Mouse (Mus musculus) testis, adult 2 months (tissue): ENCODE measurements around the gene Xpo6. TPM values are rescaled to one million over a fixed set of nuclear protein-coding genes. Genes with fewer than 3 reads are reported as not detected.

Experiments used
- H3K27ac ChIP-seq: fragments of 200-500 bp; 2 replicates; pipeline ENCODE4 v1.5.1; 2012; ENCODE audit warnings: low read depth, low read length; ENCODE audit not compliant: control insufficient read depth, insufficient read depth
- H3K27me3 ChIP-seq: fragments of 200-500 bp; 2 replicates; pipeline ENCODE4 v1.6.1; 2012; ENCODE audit warnings: mild to moderate bottlenecking, low read length, moderate library complexity; ENCODE audit not compliant: control insufficient read depth, insufficient read depth
- H3K36me3 ChIP-seq: fragments of 200-500 bp; 2 replicates; pipeline ENCODE4 v1.6.1; 2012; ENCODE audit warnings: mild to moderate bottlenecking, low read length; ENCODE audit not compliant: control insufficient read depth, insufficient read depth
- H3K4me1 ChIP-seq: fragments of 200-500 bp; 2 replicates; pipeline ENCODE4 v1.6.1; 2012; ENCODE audit warnings: low read length; ENCODE audit not compliant: control insufficient read depth, insufficient read depth
- H3K4me3 ChIP-seq: fragments of 200-500 bp; 2 replicates; pipeline ENCODE4 v1.5.1; 2012; ENCODE audit warnings: low read depth, mild to moderate bottlenecking, low read length, moderate library complexity, mixed read lengths; ENCODE audit not compliant: control insufficient read depth
- CTCF ChIP-seq: fragments of 200-500 bp; IDR thresholded peaks from 2 replicates; pipeline ENCODE4 v1.5.1; 2012; ENCODE audit warnings: low read depth, mild to moderate bottlenecking, inconsistent platforms, low read length, moderate library complexity; ENCODE audit not compliant: control insufficient read depth, insufficient read depth, insufficient replicate concordance
- POLR2A ChIP-seq: fragments of 200-500 bp; IDR thresholded peaks from 2 replicates; pipeline ENCODE4 v1.6.1; 2012; ENCODE audit warnings: low read depth, mild to moderate bottlenecking, inconsistent platforms, low read length, moderate library complexity; ENCODE audit not compliant: control insufficient read depth
- polyA plus RNA-seq: library from polyadenylated mRNA; depleted of rRNA; stranded (reverse); fragments of >200 nt; gene quantifications from 2 replicates; pipeline ENCODE4 v1.2.3, GENCODE M21; 2012

The Xpo6 gene
- polyA plus RNA-seq, 1 experiment = 695 TPM

GRCm38 (mm10) chr7:126220611-126221010, 20.3 kb upstream of the Xpo6 start:
- TF ChIP-seq CTCF (no peak), POLR2A (no peak)
- H3K4me3 ChIP-seq = no peak overlapping the region
- H3K4me1 ChIP-seq = no peaks in the 10 kb centered on the region
- H3K36me3 ChIP-seq = no peaks in the 10 kb centered on the region
- H3K27me3 ChIP-seq = no peaks in the 10 kb centered on the region
- no peak overlapping the region for H3K27ac ChIP-seq

DNA sequence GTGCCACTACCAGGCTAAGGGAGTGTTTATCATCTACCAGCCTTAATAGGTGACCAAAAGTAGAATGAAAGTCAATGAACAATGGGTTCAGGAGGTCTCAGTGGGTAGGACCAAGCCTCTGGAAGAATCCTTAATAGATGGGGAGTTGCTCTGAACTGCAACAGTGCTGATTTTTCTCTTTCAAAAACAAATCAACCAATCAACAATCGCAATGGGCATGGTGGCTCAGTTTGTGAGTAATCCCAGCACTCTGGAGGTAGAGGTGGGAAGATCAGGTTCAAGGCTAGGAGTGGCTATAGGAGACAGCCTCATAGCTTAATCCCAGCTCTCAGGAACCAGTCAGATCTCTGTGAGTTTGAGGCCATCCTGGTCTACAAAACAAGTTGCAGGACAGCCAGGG, 18.0 kb upstream of the Xpo6 start:
- no peak overlapping the region for H3K27ac ChIP-seq
- H3K4me3 ChIP-seq = no peak overlapping the region
- TF ChIP-seq POLR2A (no peak), CTCF (no peak)
- peaks cover 3% of the 10 kb centered on the region for H3K4me1 ChIP-seq
- H3K36me3 ChIP-seq = no peaks in the 10 kb centered on the region
- H3K27me3 ChIP-seq = no peaks in the 10 kb centered on the region

- Histone ChIP-seq H3K4me1 (peaks cover 3% of the 10 kb centered on the region), H3K27ac (no peak overlapping the region), H3K36me3 (no peaks in the 10 kb centered on the region), H3K27me3 (no peaks in the 10 kb centered on the region), H3K4me3 (no peak overlapping the region)
- TF ChIP-seq CTCF = no peak
- no peak for TF ChIP-seq POLR2A
These were observed 16.6 kb upstream of the Xpo6 start for GRCm38 (mm10) chr7:126216867-126217266.

DNA sequence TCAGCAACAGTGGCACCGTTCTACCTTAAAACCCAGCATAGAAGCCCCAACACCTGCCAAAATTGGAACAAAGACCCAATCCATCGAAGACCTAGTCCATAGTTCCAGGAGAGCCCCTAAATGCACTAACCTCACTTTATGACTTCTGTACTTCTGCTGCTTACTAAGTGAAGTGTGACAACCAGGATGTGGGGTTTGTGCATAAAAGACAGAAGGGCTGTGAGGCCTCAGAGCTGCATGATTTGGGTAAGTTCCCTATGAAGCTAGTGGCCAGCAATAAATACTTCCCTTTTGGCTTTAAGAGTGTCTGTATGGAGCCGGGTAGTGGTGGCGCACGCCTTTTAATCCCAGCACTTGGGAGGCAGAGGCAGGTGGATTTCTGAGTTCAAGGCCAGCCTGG, 10.6 kb upstream of the Xpo6 start:
- no peaks in the 10 kb centered on the region for H3K27me3 ChIP-seq
- no peak overlapping the region for H3K27ac ChIP-seq
- peaks cover 3% of the 10 kb centered on the region for H3K4me1 ChIP-seq
- no peak for TF ChIP-seq POLR2A
- TF ChIP-seq CTCF = no peak
- no peaks in the 10 kb centered on the region for H3K36me3 ChIP-seq
- no peak overlapping the region for H3K4me3 ChIP-seq

DNA sequence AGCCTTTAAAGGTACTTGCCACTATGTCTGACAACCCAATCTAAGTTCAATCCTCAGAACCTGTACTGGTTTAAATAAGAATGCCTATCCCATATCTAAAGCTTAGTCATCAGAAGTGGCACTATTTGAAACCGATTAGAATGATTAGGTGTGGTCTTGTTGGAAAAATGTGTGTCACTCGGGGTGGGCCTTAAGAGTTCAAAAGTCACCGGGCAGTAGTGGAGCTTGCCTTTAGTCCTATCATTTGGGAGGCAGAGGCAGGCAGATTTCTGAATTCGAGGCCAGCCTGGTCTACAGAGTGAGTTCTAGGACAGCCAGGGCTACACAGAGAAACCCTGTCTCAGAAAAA, 670 bp upstream of the Xpo6 start:
- Histone ChIP-seq H3K4me3 (peak overlapping the region; percentile 99), H3K27me3 (no peaks in the 10 kb centered on the region), H3K36me3 (no peaks in the 10 kb centered on the region), H3K4me1 (no peaks in the 10 kb centered on the region; the same call in 1 of the 2 replicates), H3K27ac (peak overlapping the region; percentile 98; the same call in 1 of the 2 replicates)
- no peak for TF ChIP-seq POLR2A
- no peak for TF ChIP-seq CTCF

DNA sequence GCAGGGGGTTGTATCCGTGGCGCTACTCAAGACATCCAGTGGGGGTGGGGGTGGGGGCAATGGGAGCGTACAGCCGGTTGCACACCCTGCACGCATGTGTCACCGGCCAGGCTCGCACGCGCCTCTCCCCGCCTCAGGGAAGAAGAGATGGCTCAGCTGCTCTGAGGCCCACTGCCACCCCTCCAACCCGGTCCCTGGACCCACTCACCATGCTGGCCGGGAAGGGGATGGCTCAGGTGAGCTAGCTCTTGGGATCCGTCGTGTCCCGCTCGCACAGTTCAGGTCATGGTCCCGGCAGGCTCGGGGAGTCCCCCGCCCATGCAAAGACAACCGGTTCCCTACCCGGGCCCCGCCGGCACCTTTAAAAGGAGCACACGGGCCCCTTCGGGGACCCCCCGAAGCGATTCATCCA, 604 bp downstream of the Xpo6 start:
- H3K27ac ChIP-seq = peak overlapping the region; percentile 97
- no peaks in the 10 kb centered on the region for H3K36me3 ChIP-seq
- H3K27me3 ChIP-seq = no peaks in the 10 kb centered on the region
- no peaks in the 10 kb centered on the region; the same call in 1 of the 2 replicates for H3K4me1 ChIP-seq
- peak overlapping the region; percentile 99 for H3K4me3 ChIP-seq
- peak; percentile 61; the same call in 1 of the 2 replicates for TF ChIP-seq POLR2A
- TF ChIP-seq CTCF = no peak

DNA sequence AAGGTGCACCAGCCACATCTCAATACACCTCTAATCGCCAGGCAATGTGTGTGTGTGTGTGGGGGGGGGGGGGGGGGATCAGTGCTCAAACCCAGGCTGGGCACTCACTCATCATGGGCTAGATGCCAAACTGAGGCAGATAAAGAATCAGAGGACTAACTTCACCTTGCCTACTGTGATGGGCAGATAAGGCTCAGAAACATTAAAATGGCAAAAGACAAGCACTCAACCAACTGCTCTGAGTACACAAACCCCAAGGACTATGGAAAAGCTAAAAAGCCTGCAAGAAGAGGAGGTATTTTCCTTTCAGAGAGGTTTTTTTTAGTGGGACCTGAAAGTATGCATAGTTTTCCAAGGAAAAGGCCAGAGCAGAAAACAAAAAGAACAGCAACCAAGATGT, 1.4 kb downstream of the Xpo6 start:
- TF ChIP-seq CTCF (no peak), POLR2A (no peak)
- Histone ChIP-seq H3K36me3 (no peaks in the 10 kb centered on the region), H3K27me3 (no peaks in the 10 kb centered on the region), H3K4me3 (peak overlapping the region; percentile 99; the same call in 1 of the 2 replicates), H3K4me1 (no peaks in the 10 kb centered on the region; the same call in 1 of the 2 replicates), H3K27ac (no peak overlapping the region)

GRCm38 (mm10) chr7:126194175-126194574, 6.1 kb downstream of the Xpo6 start:
- TF ChIP-seq POLR2A = no peak
- TF ChIP-seq CTCF = no peak
- Histone ChIP-seq H3K4me3 (no peak overlapping the region), H3K27me3 (no peaks in the 10 kb centered on the region), H3K4me1 (no peaks in the 10 kb centered on the region; the same call in 1 of the 2 replicates), H3K27ac (no peak overlapping the region), H3K36me3 (no peaks in the 10 kb centered on the region)
